Mouse (Mus musculus) liver, embryonic 11.5 days (tissue): Measurements from ENCODE around the gene Ryr2. TPM values are rescaled to one million over a fixed set of nuclear protein-coding genes. Genes with fewer than 3 reads are reported as not detected.

Experiments used
- ATAC-seq: fragments of 200-750 bp; cut with Nextera tagmentation; replicated peaks from 2 replicates; pipeline ENCODE4 v1.8.0; 2017; ENCODE audit warnings: moderate number of reproducible peaks, mild to moderate bottlenecking, moderate TSS enrichment, moderate library complexity; ENCODE audit not compliant: low FRiP score
- DNase-seq: peaks from one replicate; pipeline ENCODE4 v3.0.0-alpha.2; 2017; ENCODE audit warnings: low spot score
- H3K27ac ChIP-seq: fragments of 300-500 bp; sonication (generic); 2 replicates; pipeline ENCODE4 v1.5.1; 2014; ENCODE audit warnings: mild to moderate bottlenecking, low read depth, low read length, control low read depth
- H3K27me3 ChIP-seq: fragments of 300-500 bp; sonication (generic); replicated peaks from 2 replicates; pipeline ENCODE4 v1.6.1; 2014; ENCODE audit warnings: low read length, mixed read lengths; ENCODE audit not compliant: control insufficient read depth, insufficient read depth
- H3K36me3 ChIP-seq: fragments of 300-500 bp; sonication (generic); 2 replicates; pipeline ENCODE4 v1.6.1; 2014; ENCODE audit warnings: mild to moderate bottlenecking, low read length, moderate library complexity, mixed read lengths; ENCODE audit not compliant: control insufficient read depth, insufficient read depth
- H3K4me1 ChIP-seq: fragments of 300-500 bp; sonication (generic); replicated peaks from 2 replicates; pipeline ENCODE4 v1.6.1; 2014; ENCODE audit warnings: low read length, mixed read lengths; ENCODE audit not compliant: control insufficient read depth, insufficient read depth
- H3K4me2 ChIP-seq: fragments of 300-500 bp; sonication (generic); 2 replicates; pipeline ENCODE4 v1.6.1; 2014; ENCODE audit warnings: mild to moderate bottlenecking, control low read depth, moderate library complexity
- H3K4me3 ChIP-seq: fragments of 300-500 bp; sonication (generic); 2 replicates; pipeline ENCODE4 v1.5.1; 2014; ENCODE audit warnings: low read depth, low read length, control low read depth
- H3K9ac ChIP-seq: fragments of 300-500 bp; sonication (generic); 2 replicates; pipeline ENCODE4 v1.6.1; 2014; ENCODE audit warnings: low read depth, low read length, control low read depth
- H3K9me3 ChIP-seq: fragments of 300-500 bp; sonication (generic); 2 replicates; pipeline ENCODE4 v1.6.1; 2016; ENCODE audit warnings: low read length, inconsistent platforms, mixed read lengths; ENCODE audit not compliant: control insufficient read depth
- WGBS: fragments of 180-500 bp; shearing (Covaris S2); extraction: QIAGEN DNeasy Blood & Tissue Kit; methylation state at CpG from one replicate; pipeline ENCODE4 v1.1.7; 2014; 5-methylcytosine and 5-hydroxymethylcytosine counted together
- polyA plus RNA-seq: library from polyadenylated mRNA; unstranded; fragments of >200 nt; fragmentation: Nextera tagmentation; extraction: Ambion mirVana; gene quantifications from 2 replicates; pipeline ENCODE4 v1.2.1, GENCODE M21; 2014

Ryr2 gene
- polyA plus RNA-seq, 1 experiment from 2014 or later: 0.88 TPM

- Histone ChIP-seq H3K4me3 (no peak overlapping the region), H3K27ac (no peak overlapping the region), H3K27me3 (no peaks in the 10 kb centered on the region), H3K36me3 (no peaks in the 10 kb centered on the region), H3K4me2 (no peak overlapping the region), H3K9me3 (no peaks in the 10 kb centered on the region), H3K9ac (no peak overlapping the region), H3K4me1 (no peaks in the 10 kb centered on the region)
- ATAC-seq (no peak), DNase-seq (no peak)
- 44% methylated on average over 10 of the region's 10 CpGs for WGBS
Observed at GRCm38 (mm10) chr13:12083443-12084111, 23.2 kb downstream of the Ryr2 start.

- Histone ChIP-seq H3K4me3 (no peak overlapping the region), H3K4me1 (no peaks in the 10 kb centered on the region), H3K4me2 (no peak overlapping the region), H3K9me3 (no peaks in the 10 kb centered on the region), H3K9ac (no peak overlapping the region), H3K27ac (no peak overlapping the region), H3K27me3 (no peaks in the 10 kb centered on the region), H3K36me3 (no peaks in the 10 kb centered on the region)
- 71% methylated on average over 4 of the region's 4 CpGs for WGBS
- ATAC-seq (no peak), DNase-seq (no peak)
Observed at GRCm38 (mm10) chr13:12080590-12080989, 26.2 kb downstream of the Ryr2 start.

GRCm38 (mm10) chr13:12079536-12079935 lies 27.2 kb downstream of the Ryr2 start:
- ATAC-seq: no peak
- no peaks in the 10 kb centered on the region for H3K4me1 ChIP-seq
- H3K27me3 ChIP-seq: no peaks in the 10 kb centered on the region
- H3K27ac ChIP-seq: no peak overlapping the region
- H3K9me3 ChIP-seq: no peaks in the 10 kb centered on the region
- no peak overlapping the region for H3K4me3 ChIP-seq
- no peak overlapping the region for H3K9ac ChIP-seq
- DNase-seq: no peak
- H3K36me3 ChIP-seq: no peaks in the 10 kb centered on the region
- 81% methylated on average over 4 of the region's 4 CpGs for WGBS
- no peak overlapping the region for H3K4me2 ChIP-seq

DNA sequence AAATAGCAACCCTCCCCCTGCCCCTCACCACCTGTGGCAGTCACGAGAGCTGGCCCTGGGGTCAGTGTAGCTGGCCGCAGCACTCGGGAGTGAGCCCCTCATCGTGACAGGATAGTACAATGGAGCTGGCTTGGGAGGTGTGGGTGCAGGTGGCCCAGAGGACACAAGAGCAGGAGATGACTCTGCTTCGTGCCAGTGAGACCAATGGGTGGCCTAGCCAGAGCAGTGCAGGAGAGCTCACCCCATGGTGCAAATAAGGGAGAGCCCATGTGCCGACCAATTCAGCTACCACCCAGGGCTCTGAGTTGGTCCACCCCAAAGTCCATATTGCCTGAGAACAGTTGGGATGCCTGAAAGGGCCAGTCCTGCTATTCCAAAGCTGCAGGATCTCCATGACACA lies 31.8 kb downstream of the Ryr2 start:
- DNase-seq: no peak
- no peak overlapping the region for H3K9ac ChIP-seq
- 85% methylated on average over 6 of the region's 6 CpGs for WGBS
- H3K4me1 ChIP-seq: no peaks in the 10 kb centered on the region
- H3K4me2 ChIP-seq: no peak overlapping the region
- no peaks in the 10 kb centered on the region for H3K36me3 ChIP-seq
- no peaks in the 10 kb centered on the region for H3K9me3 ChIP-seq
- no peak overlapping the region for H3K27ac ChIP-seq
- no peak overlapping the region for H3K4me3 ChIP-seq
- no peak for ATAC-seq
- no peaks in the 10 kb centered on the region for H3K27me3 ChIP-seq

GRCm38 (mm10) chr13:12072571-12072970 lies 34.2 kb downstream of the Ryr2 start:
- Histone ChIP-seq H3K27me3 (no peaks in the 10 kb centered on the region), H3K9ac (no peak overlapping the region), H3K4me3 (no peak overlapping the region), H3K9me3 (no peaks in the 10 kb centered on the region), H3K27ac (no peak overlapping the region), H3K4me2 (no peak overlapping the region), H3K4me1 (no peaks in the 10 kb centered on the region), H3K36me3 (no peaks in the 10 kb centered on the region)
- ATAC-seq (no peak), DNase-seq (no peak)
- WGBS: 60% methylated on average over 7 of the region's 7 CpGs

- H3K9me3 ChIP-seq: no peaks in the 10 kb centered on the region
- 52% methylated on average over 3 of the region's 3 CpGs for WGBS
- H3K4me3 ChIP-seq: no peak overlapping the region
- no peak for ATAC-seq
- H3K36me3 ChIP-seq: no peaks in the 10 kb centered on the region
- no peak overlapping the region for H3K4me2 ChIP-seq
- no peaks in the 10 kb centered on the region for H3K27me3 ChIP-seq
- H3K4me1 ChIP-seq: no peaks in the 10 kb centered on the region
- H3K9ac ChIP-seq: no peak overlapping the region
- no peak overlapping the region for H3K27ac ChIP-seq
- no peak for DNase-seq
Observed at GRCm38 (mm10) chr13:12072112-12072511, 34.6 kb downstream of the Ryr2 start.

DNA sequence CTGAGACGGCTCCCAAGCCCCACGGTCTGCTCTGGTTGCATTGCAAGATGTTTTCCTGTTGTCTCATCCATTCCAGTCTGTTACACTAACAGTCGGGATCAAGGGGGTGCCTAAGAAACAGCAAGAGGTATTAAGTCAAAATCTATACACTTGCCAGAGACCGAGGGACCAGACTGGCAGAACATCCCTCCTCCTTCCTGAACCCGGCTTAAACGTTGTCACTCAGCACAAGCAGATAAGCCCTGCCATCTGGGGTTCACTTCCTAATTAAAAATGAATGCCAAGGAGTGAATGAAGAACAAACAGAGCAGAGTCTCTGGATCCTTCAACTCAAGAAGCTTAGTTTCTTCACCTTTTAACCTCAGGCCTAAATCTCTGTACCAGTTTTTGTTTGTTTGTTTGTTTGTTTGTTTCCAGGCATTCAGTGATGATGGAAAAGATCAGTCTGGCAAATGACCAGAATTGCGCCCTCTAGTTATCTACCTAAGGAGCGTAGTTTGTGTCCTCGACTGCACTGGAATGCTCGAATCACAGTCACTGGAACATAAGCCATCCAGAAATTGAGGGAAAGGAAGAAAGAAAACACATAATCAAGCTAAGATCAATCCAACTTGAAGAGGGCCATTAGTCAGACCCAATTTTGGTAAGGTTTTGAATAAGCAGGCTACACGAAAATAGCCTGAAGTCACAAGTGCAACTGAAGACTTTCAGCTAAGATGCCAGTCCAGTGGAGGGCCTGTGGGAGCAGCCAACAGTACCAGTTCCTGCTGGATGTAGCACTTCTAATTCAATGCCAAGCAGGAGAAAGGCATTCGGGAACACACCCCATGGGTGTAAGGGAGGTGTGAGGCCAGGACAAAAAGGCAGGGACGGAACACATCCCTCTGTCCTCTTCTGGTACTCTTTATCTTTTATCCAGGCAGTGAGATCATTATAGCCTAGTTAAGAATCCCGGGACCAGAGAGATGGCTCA lies 36.3 kb downstream of the Ryr2 start:
- Histone ChIP-seq H3K27me3 (no peaks in the 10 kb centered on the region), H3K27ac (no peak overlapping the region), H3K4me3 (no peak overlapping the region), H3K9me3 (no peaks in the 10 kb centered on the region), H3K4me2 (no peak overlapping the region), H3K36me3 (no peaks in the 10 kb centered on the region), H3K4me1 (no peaks in the 10 kb centered on the region), H3K9ac (no peak overlapping the region)
- ATAC-seq: no peak
- 66% methylated on average over 14 of the region's 14 CpGs for WGBS
- DNase-seq: no peak

DNA sequence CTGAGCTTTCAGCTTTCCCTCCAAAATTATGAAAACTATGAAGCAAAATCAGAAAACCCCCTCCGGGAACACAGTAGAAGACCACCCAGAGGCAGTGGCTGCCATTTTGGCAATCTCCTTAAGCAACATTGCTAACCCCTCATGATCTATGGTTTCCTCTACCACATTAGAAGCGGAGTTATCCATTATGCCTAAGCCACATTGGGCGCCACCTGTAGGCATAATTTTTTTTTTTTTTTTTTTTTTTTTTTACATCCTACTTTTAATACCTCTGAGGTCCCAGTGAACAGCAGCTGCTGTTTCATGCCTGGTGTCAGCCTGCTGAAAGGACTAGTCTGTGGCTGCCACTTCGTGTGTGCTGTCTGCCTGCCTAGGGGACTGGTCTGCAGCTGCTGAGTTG lies 42.2 kb downstream of the Ryr2 start:
- H3K4me2 ChIP-seq: no peak overlapping the region
- H3K4me3 ChIP-seq: no peak overlapping the region
- ATAC-seq: no peak
- no peaks in the 10 kb centered on the region for H3K36me3 ChIP-seq
- H3K27ac ChIP-seq: no peak overlapping the region
- no peak for DNase-seq
- no peaks in the 10 kb centered on the region for H3K4me1 ChIP-seq
- no peak overlapping the region for H3K9ac ChIP-seq
- no peaks in the 10 kb centered on the region for H3K9me3 ChIP-seq
- WGBS: 85% methylated on average over 4 of the region's 4 CpGs
- no peaks in the 10 kb centered on the region for H3K27me3 ChIP-seq
